Mouse (Mus musculus): Measurements from ENCODE around the gene Slc7a10. TPM values are rescaled to one million over a fixed set of nuclear protein-coding genes. Genes with fewer than 3 reads are reported as not detected.

Slc7a10 gene
- total and polyA plus RNA-seq, 3 experiments: not detected

DNA sequence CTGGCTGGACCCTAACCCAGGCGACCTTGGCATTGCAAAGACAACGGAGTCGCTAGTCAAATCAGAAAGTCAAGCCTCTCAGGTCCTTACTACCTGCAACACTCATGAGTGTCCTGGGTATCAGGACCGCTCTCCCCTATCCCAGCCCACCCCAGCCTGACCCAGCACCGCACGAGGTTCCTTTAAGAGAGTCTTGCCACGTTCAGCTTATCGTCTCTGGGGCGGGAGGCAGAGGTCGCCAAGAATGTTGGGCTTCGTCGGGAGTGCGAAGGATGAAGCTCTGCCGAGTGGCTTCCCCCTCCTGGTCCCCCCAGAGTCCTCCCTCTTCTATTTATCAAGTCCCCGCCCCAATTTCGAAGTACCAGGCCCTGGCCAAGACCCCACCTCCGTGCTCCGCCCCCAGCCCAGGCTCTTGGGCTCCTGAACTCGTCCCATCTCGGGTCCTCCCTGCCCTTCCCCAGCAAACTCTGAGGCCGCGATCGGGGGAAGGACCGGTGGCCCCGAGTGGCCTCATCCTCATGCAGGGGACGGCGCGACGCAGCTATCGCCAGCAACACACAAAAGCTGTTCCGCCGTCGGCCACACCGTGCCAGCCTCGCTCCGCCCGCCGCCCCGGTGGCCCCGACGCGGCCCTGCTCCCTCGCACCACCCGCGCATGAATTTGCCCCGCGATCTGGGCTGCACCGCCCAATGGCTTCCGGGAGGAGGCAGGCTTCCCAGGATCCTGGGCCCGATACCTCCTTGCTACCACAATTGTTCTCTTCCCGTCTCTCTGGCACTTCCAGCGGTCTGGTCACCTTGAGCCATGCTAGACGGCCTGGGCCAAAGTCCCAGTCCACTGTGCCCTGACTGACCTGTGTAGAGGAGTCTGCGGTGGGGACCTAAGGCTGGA, 1.1 kb upstream of the Slc7a10 start (continued):
- TF ChIP-seq NELFE (IDR thresholded peaks at IDR 0.05; ENCODE audit: low read depth, low read length): no peak
- no peak for TF ChIP-seq ELF1 (IDR thresholded peaks at IDR 0.05; ENCODE audit: low read depth, low read length)
- no peak for TF ChIP-seq MYC (IDR thresholded peaks at IDR 0.05; ENCODE audit: low read depth, low read length)
- TF ChIP-seq KAT2A (conservative IDR thresholded peaks at IDR 0.05; ENCODE audit: low read depth, low read length): no peak

DNA sequence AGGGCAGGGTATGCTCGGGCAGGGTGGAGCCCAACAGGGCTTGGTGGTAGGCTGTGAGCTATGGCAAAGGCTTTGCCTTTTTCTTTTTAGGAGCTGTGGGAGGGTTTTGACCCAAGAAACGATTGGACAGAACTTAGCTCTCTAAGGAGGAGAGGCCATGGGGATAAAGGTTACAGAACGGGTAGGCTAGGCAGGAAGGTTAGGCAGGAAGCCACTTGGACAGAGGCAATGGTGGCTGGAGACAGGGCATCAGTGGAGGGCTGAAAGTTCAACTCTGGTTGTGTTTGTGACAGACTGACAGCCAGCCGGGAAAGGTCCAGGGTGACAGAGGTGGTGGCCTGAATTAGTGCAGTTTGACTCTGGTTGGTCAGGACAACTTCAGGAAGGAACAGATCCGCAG, 3.5 kb downstream of the Slc7a10 start:
- DNase-seq (ENCODE audit: low read depth, low spot score): no peak
- H3K79me2 ChIP-seq (ENCODE audit: control insufficient read depth, insufficient read depth, low read length, poor library complexity): no peaks in the 10 kb centered on the region
- no peaks in the 10 kb centered on the region for H3K36me3 ChIP-seq (ENCODE audit: control insufficient read depth in 1 of 2, insufficient read depth in 2 of 2, low read length in 2 of 2)
- no peak overlapping the region for H3K4me3 ChIP-seq (ENCODE audit: control insufficient read depth in 1 of 2, insufficient read depth in 1 of 2, low read depth in 2 of 2, low read length in 2 of 2)
- no peaks in the 10 kb centered on the region for H3K27me3 ChIP-seq (ENCODE audit: control insufficient read depth in 1 of 2, insufficient read depth in 2 of 2, low read length in 2 of 2)
- no peak overlapping the region for H3K9ac ChIP-seq (ENCODE audit: control insufficient read depth, low read depth, low read length, poor library complexity, severe bottlenecking)
- H3K4me1 ChIP-seq (ENCODE audit: control insufficient read depth in 1 of 2, insufficient read depth in 2 of 2, low read length in 2 of 2): no peaks in the 10 kb centered on the region
- no peak for TF ChIP-seq TCF12 (IDR thresholded peaks at IDR 0.05; ENCODE audit: low read depth, low read length)
- no peak for TF ChIP-seq CHD2 (IDR thresholded peaks at IDR 0.05; ENCODE audit: low read length)
- no peak for TF ChIP-seq ELF1 (IDR thresholded peaks at IDR 0.05; ENCODE audit: low read depth, low read length)
- no peak for TF ChIP-seq KAT2A (conservative IDR thresholded peaks at IDR 0.05; ENCODE audit: low read depth, low read length)
- TF ChIP-seq ETS1 (IDR thresholded peaks at IDR 0.05; ENCODE audit: low read depth, low read length): no peak
- TF ChIP-seq CTCF (IDR thresholded peaks at IDR 0.05 in 2 of 3, conservative IDR thresholded peaks at IDR 0.05 in 1 of 3; ENCODE audit: control insufficient read depth in 1 of 3, insufficient read depth in 1 of 3, low read depth in 2 of 3, low read length in 3 of 3, poor library complexity in 1 of 3, severe bottlenecking in 1 of 3): no peak
- TF ChIP-seq MXI1 (IDR thresholded peaks at IDR 0.05; ENCODE audit: low read depth, low read length): no peak
- TF ChIP-seq MEF2A (IDR thresholded peaks at IDR 0.05; ENCODE audit: extremely low read depth, insufficient replicate concordance, low read depth, low read length, poor library complexity, severe bottlenecking): no peak
- no peak for TF ChIP-seq TBP (IDR thresholded peaks at IDR 0.05; ENCODE audit: low read depth, low read length)
- no peak for TF ChIP-seq HCFC1 (IDR thresholded peaks at IDR 0.05; ENCODE audit: low read depth, low read length)
- H3K27ac ChIP-seq (ENCODE audit: control insufficient read depth, low read depth, low read length): no peak overlapping the region
- H3K9me3 ChIP-seq (replicated peaks; ENCODE audit: insufficient read depth, low read length): no peaks in the 10 kb centered on the region

DNA sequence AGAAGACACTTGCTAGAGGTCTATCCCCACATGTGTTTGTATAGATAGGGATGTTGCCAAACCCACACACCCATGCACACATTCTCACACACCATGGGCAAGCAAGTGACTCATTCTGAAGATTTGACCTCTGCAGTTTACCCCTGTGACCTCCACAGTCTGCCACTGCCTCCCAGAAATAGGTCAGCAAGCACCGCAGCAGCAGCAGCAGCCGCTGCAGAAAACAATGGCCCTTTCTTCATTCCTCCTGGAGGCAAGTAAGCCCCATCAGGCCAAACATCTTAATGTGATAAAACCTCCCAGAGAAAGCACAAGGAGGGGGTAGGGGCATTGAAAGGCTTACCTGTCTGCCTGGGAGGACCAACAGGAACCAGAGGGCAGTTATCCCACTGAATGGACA, 5.1 kb downstream of the Slc7a10 start:
- H3K27me3 ChIP-seq (ENCODE audit: control insufficient read depth in 1 of 2, insufficient read depth in 2 of 2, low read length in 2 of 2): no peaks in the 10 kb centered on the region
- H3K79me2 ChIP-seq (ENCODE audit: control insufficient read depth, insufficient read depth, low read length, poor library complexity): no peaks in the 10 kb centered on the region
- DNase-seq (ENCODE audit: low read depth, low spot score): no peak
- H3K4me3 ChIP-seq (ENCODE audit: control insufficient read depth in 1 of 2, insufficient read depth in 1 of 2, low read depth in 2 of 2, low read length in 2 of 2): no peak overlapping the region
- TF ChIP-seq ZMIZ1 (IDR thresholded peaks at IDR 0.05; ENCODE audit: low read depth, low read length) (no peak), CTCF (IDR thresholded peaks at IDR 0.05 in 2 of 3, conservative IDR thresholded peaks at IDR 0.05 in 1 of 3; ENCODE audit: control insufficient read depth in 1 of 3, insufficient read depth in 1 of 3, low read depth in 2 of 3, low read length in 3 of 3, poor library complexity in 1 of 3, severe bottlenecking in 1 of 3) (no peak), E2F4 (IDR thresholded peaks at IDR 0.05; ENCODE audit: borderline replicate concordance, low read depth, low read length) (no peak), GATA1 (IDR thresholded peaks at IDR 0.05; ENCODE audit: low read depth, low read length) (no peak), KAT2A (conservative IDR thresholded peaks at IDR 0.05; ENCODE audit: low read depth, low read length) (no peak), NRF1 (IDR thresholded peaks at IDR 0.05; ENCODE audit: insufficient read depth, low read depth, low read length, poor library complexity, severe bottlenecking) (no peak), HCFC1 (IDR thresholded peaks at IDR 0.05; ENCODE audit: low read depth, low read length) (no peak), ZC3H11A (IDR thresholded peaks at IDR 0.05; ENCODE audit: low read depth, low read length) (no peak), ELF1 (IDR thresholded peaks at IDR 0.05; ENCODE audit: low read depth, low read length) (no peak), POLR2AphosphoS2 (IDR thresholded peaks at IDR 0.05; ENCODE audit: low read length) (no peak), TBP (IDR thresholded peaks at IDR 0.05; ENCODE audit: low read depth, low read length) (no peak), USF2 (IDR thresholded peaks at IDR 0.05; ENCODE audit: borderline replicate concordance in 1 of 2, insufficient read depth in 1 of 2, low read depth in 1 of 2, low read length in 2 of 2) (no peak), TAL1 (IDR thresholded peaks at IDR 0.05; ENCODE audit: low read length) (no peak)
- H3K4me1 ChIP-seq (ENCODE audit: control insufficient read depth in 1 of 2, insufficient read depth in 2 of 2, low read length in 2 of 2): no peaks in the 10 kb centered on the region
- no peaks in the 10 kb centered on the region for H3K36me3 ChIP-seq (ENCODE audit: control insufficient read depth in 1 of 2, insufficient read depth in 2 of 2, low read length in 2 of 2)
- no peaks in the 10 kb centered on the region for H3K9me3 ChIP-seq (replicated peaks; ENCODE audit: insufficient read depth, low read length)
- H3K27ac ChIP-seq (ENCODE audit: control insufficient read depth, low read depth, low read length): no peak overlapping the region
- H3K9ac ChIP-seq (ENCODE audit: control insufficient read depth, low read depth, low read length, poor library complexity, severe bottlenecking): no peak overlapping the region

All from MEL (cell line).